Mouse (Mus musculus) erythroblast, embryonic 14.5 days (primary cell): ENCODE measurements at regions not wholly inside any gene's neighbourhood (a gene's known extent, or its start where the extent isn't known, plus 50 kb on each side); places are given as distances from the start of the nearest gene placed in this dataset.

Experiments used
- GATA1 ChIP-seq: IDR thresholded peaks from 2 replicates; pipeline ENCODE4 v1.6.1; 2012; ENCODE audit warnings: low read length, inconsistent platforms, mixed read lengths
- TAL1 ChIP-seq: IDR thresholded peaks from 3 replicates; pipeline ENCODE4 v1.6.1; 2012; ENCODE audit warnings: low read length, inconsistent platforms, mixed read lengths

GRCm38 (mm10) chr3:22006651-22007050 lies 69.8 kb upstream of the Tbl1xr1 start:
- TF ChIP-seq GATA1 (no peak), TAL1 (no peak)
